Mouse (Mus musculus): ENCODE results near the gene Gm6993.

GRCm38 (mm10) chr12:31272012-31272735 is 31.6 kb downstream of the Gm6993 start:
- TF ChIP-seq CTCF (IDR thresholded peaks at IDR 0.05; ENCODE audit: low read depth), result no peak
- no peak for TF ChIP-seq EP300 (IDR thresholded peaks at IDR 0.05; ENCODE audit: low read depth)

All from liver, postnatal 0 days (tissue).